Mouse (Mus musculus) embryonic stem cell, embryonic (primary cell): ENCODE results near the gene Ifnar2.

ENCODE experiments used
- CTCF ChIA-PET, 4 experiments: fragments of 300-600 bp in 2 of 4; fragments of 350-600 bp in 2 of 4; sonication (Branson Sonifier 250); formaldehyde crosslinking; loops; one replicate each; lab custom pipeline; 2022; ENCODE audit warnings: inconsistent platforms in 2 of 4; lab: Charles Lee
- POLR2A ChIA-PET, 4 experiments: fragments of 300-600 bp in 2 of 4; fragments of 350-600 bp in 2 of 4; sonication (Branson Sonifier 250); formaldehyde crosslinking; loops; one replicate each; lab custom pipeline; 2022; ENCODE audit warnings: antibody characterized with exemption in 4 of 4, inconsistent platforms in 1 of 4; lab: Charles Lee

Ifnar2 gene

GRCm38 (mm10) chr16:91372577-91373472, at the start of gene Ifnar2:
Ifnar2 (plus strand) TSS chr16:91372783.
- ChIA-PET CTCF (interaction anchor here in 2 of 4 experiments (1.4 to 1.9 kb wide), 2 partner anchors 14 kb away, joined by 4 to 8 read pairs; no protein-coding TSS in a partner anchor), POLR2A (interaction anchor here in 2 of 4 experiments (0.8 to 1.6 kb wide), 7 partner anchors 8 to 278 kb away, joined by 3 to 6 read pairs (median 3); partner anchors contain the start of genes Gart (in 1 of the 2), Il10rb (in 1 of the 2) and Son (in 1 of the 2))

- ChIA-PET POLR2A (no interaction called here), CTCF (interaction anchor here in 1 of 4 experiments (0.6 kb wide), 1 partner anchor 787 kb away, joined by 11 read pairs; no protein-coding TSS in a partner anchor)
These were observed 45.0 kb upstream of the Ifnar2 start for GRCm38 (mm10) chr16:91327605-91328004.

- POLR2A ChIA-PET, result interaction anchor here in 1 of 4 experiments (0.9 kb wide), 1 partner anchor 148 kb away, joined by 3 read pairs; no protein-coding TSS in a partner anchor
- CTCF ChIA-PET, result no interaction called here
These were observed 43.7 kb upstream of the Ifnar2 start for GRCm38 (mm10) chr16:91328922-91329321.

- POLR2A ChIA-PET, result interaction anchor here in 1 of 4 experiments (0.7 kb wide), 1 partner anchor 18 kb away, joined by 3 read pairs; no protein-coding TSS in a partner anchor
- CTCF ChIA-PET, result no interaction called here
These were observed 42.1 kb upstream of the Ifnar2 start for GRCm38 (mm10) chr16:91330496-91330895.

GRCm38 (mm10) chr16:91331153-91331552, 41.4 kb upstream of the Ifnar2 start:
- POLR2A ChIA-PET, result interaction anchor here in 2 of 4 experiments (0.7 kb wide), 2 partner anchors 17 to 145 kb away, joined by 3 read pairs; no protein-coding TSS in a partner anchor

GRCm38 (mm10) chr16:91332880-91333279, 39.7 kb upstream of the Ifnar2 start:
- POLR2A ChIA-PET, result interaction anchor here (0.5 to 1.7 kb wide), 9 partner anchors 10 to 553 kb away, joined by 3 to 11 read pairs (median 3); no protein-coding TSS in a partner anchor
- CTCF ChIA-PET, result interaction anchor here in 2 of 4 experiments (0.6 to 0.8 kb wide), 2 partner anchors 18 to 19 kb away, joined by 3 to 4 read pairs; no protein-coding TSS in a partner anchor

More at GRCm38 (mm10) chr16:91331153-91331552, 41.4 kb upstream of the Ifnar2 start:
- CTCF ChIA-PET, result no interaction called here

GRCm38 (mm10) chr16:91334190-91334893, 38.2 kb upstream of the Ifnar2 start:
- POLR2A ChIA-PET, result interaction anchor here (0.5 to 2.1 kb wide), 12 partner anchors 12 to 950 kb away, joined by 3 to 7 read pairs (median 4); partner anchors contain the start of genes Olig1 (in 1 of the 4) and Olig2 (in 1 of the 4)
- CTCF ChIA-PET, result interaction anchor here (0.5 to 1.4 kb wide), 10 partner anchors 12 to 955 kb away, joined by 3 to 6 read pairs (median 3); partner anchors contain the start of gene Eva1c (in 1 of the 4)

GRCm38 (mm10) chr16:91336753-91337152, 35.8 kb upstream of the Ifnar2 start:
- CTCF ChIA-PET, result interaction anchor here in 2 of 4 experiments (0.6 to 1.6 kb wide), 2 partner anchors 112 to 175 kb away, joined by 3 read pairs; partner anchors contain the start of gene Olig2 (in 1 of the 2)
- POLR2A ChIA-PET, result interaction anchor here in 2 of 4 experiments (1.0 to 2.0 kb wide), 3 partner anchors 10 to 144 kb away, joined by 3 to 6 read pairs (median 5); no protein-coding TSS in a partner anchor

GRCm38 (mm10) chr16:91337480-91337879, 35.1 kb upstream of the Ifnar2 start:
- ChIA-PET CTCF (interaction anchor here in 3 of 4 experiments (0.5 to 0.7 kb wide), 3 partner anchors 174 to 1552 kb away, joined by 3 to 8 read pairs (median 3); no protein-coding TSS in a partner anchor), POLR2A (interaction anchor here in 2 of 4 experiments (0.7 to 2.0 kb wide), 5 partner anchors 10 to 144 kb away, joined by 3 to 6 read pairs (median 4); no protein-coding TSS in a partner anchor)

GRCm38 (mm10) chr16:91346491-91346890, 26.1 kb upstream of the Ifnar2 start:
- ChIA-PET CTCF (interaction anchor here in 3 of 4 experiments (0.9 to 1.6 kb wide), 4 partner anchors 12 to 129 kb away, joined by 3 to 11 read pairs (median 4); partner anchors contain the start of gene Olig2 (in 1 of the 3)), POLR2A (interaction anchor here in 2 of 4 experiments (0.6 to 1.8 kb wide), 5 partner anchors 9 to 1291 kb away, joined by 3 to 11 read pairs (median 6); no protein-coding TSS in a partner anchor)

- ChIA-PET CTCF (interaction anchor here (0.6 to 1.7 kb wide), 9 partner anchors 11 to 653 kb away, joined by 3 to 11 read pairs (median 4); no protein-coding TSS in a partner anchor), POLR2A (interaction anchor here (0.6 to 1.8 kb wide), 12 partner anchors 10 to 655 kb away, joined by 3 to 11 read pairs (median 4); partner anchors contain the start of gene Olig2 (in 1 of the 4))
These were observed 24.9 kb upstream of the Ifnar2 start for GRCm38 (mm10) chr16:91347491-91348263.

- ChIA-PET POLR2A (interaction anchor here (0.6 to 1.6 kb wide), 12 partner anchors 10 to 207 kb away, joined by 3 to 7 read pairs (median 3); partner anchors contain the start of gene Olig2 (in 1 of the 4)), CTCF (interaction anchor here (0.6 to 1.7 kb wide), 9 partner anchors 10 to 653 kb away, joined by 3 to 11 read pairs (median 4); no protein-coding TSS in a partner anchor)
These were observed 24.4 kb upstream of the Ifnar2 start for GRCm38 (mm10) chr16:91348264-91348565.

GRCm38 (mm10) chr16:91348588-91349330, 23.8 kb upstream of the Ifnar2 start:
- POLR2A ChIA-PET, result interaction anchor here (0.6 to 1.6 kb wide), 14 partner anchors 11 to 207 kb away, joined by 3 to 7 read pairs (median 4); partner anchors contain the start of gene Olig2 (in 1 of the 4)
- CTCF ChIA-PET, result interaction anchor here (0.6 to 1.7 kb wide), 12 partner anchors 10 to 1575 kb away, joined by 3 to 8 read pairs (median 4); no protein-coding TSS in a partner anchor

- ChIA-PET POLR2A (interaction anchor here in 1 of 4 experiments (0.7 to 1.3 kb wide), 5 partner anchors 9 to 214 kb away, joined by 3 to 5 read pairs (median 4); partner anchors contain the start of gene Olig2), CTCF (interaction anchor here (0.5 to 2.7 kb wide), 33 partner anchors 18 to 795 kb away, joined by 3 to 20 read pairs (median 4); partner anchors contain the start of genes Olig2 (in 4 of the 4) and Olig1 (in 1 of the 4))
These were observed 20.5 kb upstream of the Ifnar2 start for GRCm38 (mm10) chr16:91352084-91352562.

GRCm38 (mm10) chr16:91352749-91353148, 19.8 kb upstream of the Ifnar2 start:
- CTCF ChIA-PET, result interaction anchor here (0.5 to 2.7 kb wide), 28 partner anchors 18 to 794 kb away, joined by 3 to 20 read pairs (median 4); partner anchors contain the start of genes Olig2 (in 3 of the 4) and Olig1 (in 1 of the 4)
- POLR2A ChIA-PET, result interaction anchor here in 1 of 4 experiments (1.0 to 1.3 kb wide), 4 partner anchors 8 to 161 kb away, joined by 3 to 5 read pairs (median 4); partner anchors contain the start of gene Olig2
